Mouse (Mus musculus) embryonic facial prominence, embryonic 14.5 days (tissue): Measurements from ENCODE around the gene Psd4. TPM values are rescaled to one million over a fixed set of nuclear protein-coding genes. Genes with fewer than 3 reads are reported as not detected.

Experiments used
- ATAC-seq: fragments of 200-750 bp; cut with Nextera tagmentation; 2 replicates; pipeline ENCODE4 v1.8.0; 2017; ENCODE audit warnings: low read depth, moderate number of reproducible peaks, moderate TSS enrichment
- DNase-seq: peaks from one replicate; pipeline ENCODE4 v3.0.0-alpha.2; 2015; ENCODE audit warnings: low spot score
- H3K27ac ChIP-seq: fragments of 300-500 bp; sonication (generic); replicated peaks from 2 replicates; pipeline ENCODE4 v1.5.1; 2014; ENCODE audit warnings: low read depth, mild to moderate bottlenecking, low read length, moderate library complexity
- H3K27me3 ChIP-seq: fragments of 300-500 bp; sonication (generic); replicated peaks from 2 replicates; pipeline ENCODE4 v1.6.1; 2014; ENCODE audit warnings: low read length; ENCODE audit not compliant: control insufficient read depth, insufficient read depth
- H3K36me3 ChIP-seq: fragments of 300-500 bp; sonication (generic); 2 replicates; pipeline ENCODE4 v1.6.1; 2014; ENCODE audit warnings: low read length, mixed read lengths; ENCODE audit not compliant: control insufficient read depth, insufficient read depth
- H3K4me1 ChIP-seq: fragments of 300-500 bp; sonication (generic); 2 replicates; pipeline ENCODE4 v1.6.1; 2014; ENCODE audit warnings: antibody characterized with exemption, low read length; ENCODE audit not compliant: control insufficient read depth, insufficient read depth
- H3K4me2 ChIP-seq: fragments of 300-500 bp; sonication (generic); 2 replicates; pipeline ENCODE4 v1.6.1; 2014; ENCODE audit warnings: low read depth, mild to moderate bottlenecking, low read length, moderate library complexity, mixed read lengths
- H3K4me3 ChIP-seq: fragments of 300-500 bp; sonication (generic); 2 replicates; pipeline ENCODE4 v1.5.1; 2014; ENCODE audit warnings: low read depth, mild to moderate bottlenecking, low read length
- H3K9ac ChIP-seq: fragments of 300-500 bp; sonication (generic); 2 replicates; pipeline ENCODE4 v1.6.1; 2014; ENCODE audit warnings: low read depth, mild to moderate bottlenecking, low read length, moderate library complexity, mixed read lengths
- H3K9me3 ChIP-seq: fragments of 300-500 bp; sonication (generic); 2 replicates; pipeline ENCODE4 v1.6.1; 2016; ENCODE audit warnings: low read length; ENCODE audit not compliant: control insufficient read depth
- WGBS: fragments of 180-500 bp; shearing (Covaris S2); extraction: QIAGEN DNeasy Blood & Tissue Kit; methylation state at CpG from one replicate; pipeline ENCODE4 v1.1.7; 2014; 5-methylcytosine and 5-hydroxymethylcytosine counted together
- polyA plus RNA-seq: library from polyadenylated mRNA; unstranded; fragments of >200 nt; fragmentation: Nextera tagmentation; extraction: Ambion mirVana; gene quantifications from 2 replicates; pipeline ENCODE4 v1.2.1, GENCODE M21; 2014

The Psd4 gene
- polyA plus RNA-seq, 1 experiment from 2014 or later: 2.4 TPM

DNA sequence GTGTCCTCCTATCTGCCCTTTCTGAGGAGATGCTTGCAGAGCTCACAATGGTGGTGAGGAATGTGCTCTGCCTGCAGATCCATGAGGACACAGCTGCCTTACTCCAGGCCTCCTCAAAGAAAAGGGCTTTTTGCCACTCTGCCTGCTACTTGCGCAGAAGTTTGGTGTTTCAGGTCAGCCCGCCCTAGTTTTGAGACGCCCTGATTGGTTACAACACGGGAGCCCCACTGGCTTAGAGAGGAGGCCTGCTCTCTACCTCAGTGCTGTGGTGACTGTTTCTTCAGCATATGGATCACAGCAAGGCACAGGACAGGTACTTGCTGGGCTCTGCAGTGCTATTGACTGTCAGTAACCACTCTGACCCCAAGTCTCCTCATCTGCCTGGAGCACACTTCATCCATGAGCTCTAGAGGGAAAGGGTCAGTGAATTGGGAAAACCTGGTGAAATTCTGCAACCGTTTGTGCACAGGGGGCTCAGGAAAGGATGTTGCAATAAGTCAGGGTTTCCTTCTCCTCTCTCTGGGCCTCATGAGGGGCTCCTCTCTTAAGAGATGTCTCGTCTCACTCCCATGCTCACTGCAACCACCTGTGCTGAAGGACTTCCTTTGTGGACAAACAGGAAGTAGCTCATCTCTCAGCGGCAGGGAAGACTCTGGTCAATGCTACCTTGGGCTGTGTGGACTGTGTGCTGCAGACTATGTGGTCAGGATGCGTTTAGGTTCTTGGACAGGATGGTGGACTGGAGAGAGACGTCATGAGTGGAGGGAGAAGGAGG, 15.3 kb downstream of the Psd4 start:
- Histone ChIP-seq H3K4me1 (no peaks in the 10 kb centered on the region), H3K4me3 (no peak overlapping the region), H3K27ac (no peak overlapping the region), H3K36me3 (no peaks in the 10 kb centered on the region), H3K9ac (no peak overlapping the region), H3K4me2 (no peak overlapping the region), H3K27me3 (no peaks in the 10 kb centered on the region), H3K9me3 (no peaks in the 10 kb centered on the region)
- ATAC-seq (no peak), DNase-seq (no peak)
- WGBS: 70% methylated on average over 9 of the region's 9 CpGs

DNA sequence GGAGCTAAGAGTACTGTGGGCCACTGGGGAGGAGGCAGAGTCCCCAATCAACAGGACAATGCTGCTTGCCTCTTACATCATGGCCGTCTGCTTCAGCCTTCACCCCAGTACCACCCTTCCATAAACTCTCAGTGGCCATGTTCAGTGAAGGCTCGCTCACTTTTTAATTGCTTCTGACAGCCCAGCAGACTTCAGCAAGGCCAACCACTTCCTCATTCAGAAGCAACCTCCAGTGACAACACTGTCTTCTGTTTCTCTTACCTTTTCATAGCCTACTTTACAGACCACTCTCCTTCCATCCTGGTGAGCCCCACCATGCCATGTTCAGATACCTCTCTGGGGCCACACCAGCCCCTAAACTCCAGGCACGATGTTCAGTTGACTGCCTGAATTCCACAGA, 16.3 kb downstream of the Psd4 start:
- Histone ChIP-seq H3K36me3 (no peaks in the 10 kb centered on the region), H3K4me2 (no peak overlapping the region), H3K27me3 (no peaks in the 10 kb centered on the region), H3K4me1 (no peaks in the 10 kb centered on the region), H3K27ac (no peak overlapping the region), H3K9me3 (no peaks in the 10 kb centered on the region), H3K4me3 (no peak overlapping the region), H3K9ac (no peak overlapping the region)
- no peak for DNase-seq
- 73% methylated on average over 3 of the region's 3 CpGs for WGBS
- ATAC-seq: no peak

DNA sequence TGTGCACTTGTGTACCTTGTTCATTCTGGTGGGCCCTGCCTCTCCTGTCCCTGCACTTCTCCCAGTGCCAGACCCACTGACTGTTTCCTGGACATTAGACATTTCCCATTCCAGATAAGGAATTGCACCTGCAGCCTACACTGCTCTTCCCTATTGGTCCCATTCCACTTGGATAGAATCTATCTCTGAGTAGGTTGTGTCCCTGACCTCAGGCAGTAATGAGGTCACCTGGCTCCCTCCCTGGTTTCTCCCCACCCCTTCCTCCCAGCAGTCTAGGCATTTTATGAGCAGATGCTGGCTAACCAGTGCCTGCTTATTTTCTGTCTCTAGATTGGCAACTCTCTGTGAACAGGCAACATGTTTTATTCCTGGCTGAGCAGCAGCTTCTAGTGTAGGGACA, 17.0 kb downstream of the Psd4 start:
- DNase-seq: no peak
- no peak for ATAC-seq
- Histone ChIP-seq H3K27ac (no peak overlapping the region), H3K36me3 (no peaks in the 10 kb centered on the region), H3K4me1 (no peaks in the 10 kb centered on the region), H3K4me3 (no peak overlapping the region), H3K4me2 (no peak overlapping the region), H3K27me3 (no peaks in the 10 kb centered on the region), H3K9ac (no peak overlapping the region), H3K9me3 (no peaks in the 10 kb centered on the region)

DNA sequence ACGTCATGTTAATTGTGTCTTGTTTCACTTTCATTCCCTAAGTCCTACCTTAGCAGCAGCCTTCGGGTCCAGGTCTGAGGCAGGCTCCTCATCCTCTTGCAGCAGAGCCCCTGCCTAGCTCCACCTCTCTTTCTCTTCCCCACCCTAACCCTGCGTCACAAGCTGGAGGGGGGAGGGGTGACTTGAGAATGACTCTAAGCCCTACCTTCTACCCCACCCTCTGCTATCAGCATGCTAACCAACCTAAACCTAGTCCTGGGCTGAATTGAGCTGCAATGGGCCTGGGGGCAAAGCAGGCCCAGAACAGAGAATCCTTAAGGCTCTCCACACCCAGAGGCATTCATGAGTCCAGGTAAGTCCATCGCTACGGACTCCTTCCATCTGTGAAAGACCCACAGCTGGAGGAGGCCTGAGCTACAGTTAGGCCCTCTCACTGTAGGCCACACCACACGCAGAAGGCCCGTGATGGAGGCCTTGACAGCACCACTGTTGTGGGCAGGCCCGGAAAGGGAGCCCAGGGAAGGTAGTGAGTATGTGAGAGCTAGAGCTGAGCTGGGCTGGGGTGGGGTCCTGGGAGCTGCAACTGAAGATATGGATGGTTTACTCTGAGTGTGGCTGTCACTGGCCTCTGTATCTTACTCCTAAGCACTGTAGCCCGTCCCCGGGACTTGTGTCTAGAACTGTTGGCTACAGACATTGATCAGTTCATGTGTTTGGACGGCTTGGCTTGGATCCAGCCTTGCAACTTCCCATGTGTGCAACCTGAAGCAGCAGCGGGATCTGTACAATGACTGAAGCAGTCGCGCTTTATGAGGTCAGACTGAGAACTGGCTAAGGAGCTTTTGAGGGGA, 18.0 kb downstream of the Psd4 start:
- no peak for ATAC-seq
- WGBS: 76% methylated on average over 14 of the region's 14 CpGs

GRCm38 (mm10) chr2:24386158-24386963, 19.0 kb downstream of the Psd4 start:
- ATAC-seq (no peak), DNase-seq (no peak)
- Histone ChIP-seq H3K9me3 (no peaks in the 10 kb centered on the region), H3K4me1 (no peaks in the 10 kb centered on the region), H3K27ac (no peak overlapping the region), H3K9ac (no peak overlapping the region), H3K36me3 (no peaks in the 10 kb centered on the region), H3K27me3 (no peaks in the 10 kb centered on the region), H3K4me3 (no peak overlapping the region), H3K4me2 (no peak overlapping the region)
- 79% methylated on average over 21 of the region's 21 CpGs for WGBS

More for the DNA sequence above, 18.0 kb downstream of the Psd4 start:
- Histone ChIP-seq H3K9me3 (no peaks in the 10 kb centered on the region), H3K27ac (no peak overlapping the region), H3K4me1 (no peaks in the 10 kb centered on the region), H3K9ac (no peak overlapping the region), H3K4me2 (no peak overlapping the region), H3K36me3 (no peaks in the 10 kb centered on the region), H3K4me3 (no peak overlapping the region), H3K27me3 (no peaks in the 10 kb centered on the region)
- no peak for DNase-seq

GRCm38 (mm10) chr2:24386964-24387320, 19.6 kb downstream of the Psd4 start:
- WGBS: 88% methylated on average over 2 of the region's 2 CpGs

GRCm38 (mm10) chr2:24387361-24388283, 20.2 kb downstream of the Psd4 start:
- no peaks in the 10 kb centered on the region for H3K27me3 ChIP-seq
- DNase-seq: no peak
- H3K4me2 ChIP-seq: no peak overlapping the region
- no peak for ATAC-seq
- no peak overlapping the region for H3K27ac ChIP-seq
- no peaks in the 10 kb centered on the region for H3K4me1 ChIP-seq
- H3K36me3 ChIP-seq: no peaks in the 10 kb centered on the region
- H3K9me3 ChIP-seq: no peaks in the 10 kb centered on the region
- WGBS: 84% methylated on average over 4 of the region's 4 CpGs
- no peak overlapping the region for H3K9ac ChIP-seq
- no peak overlapping the region for H3K4me3 ChIP-seq

More at GRCm38 (mm10) chr2:24386964-24387320, 19.6 kb downstream of the Psd4 start:
- H3K36me3 ChIP-seq: no peaks in the 10 kb centered on the region
- H3K4me2 ChIP-seq: no peak overlapping the region
- H3K27ac ChIP-seq: no peak overlapping the region
- H3K9me3 ChIP-seq: no peaks in the 10 kb centered on the region
- ATAC-seq: no peak
- DNase-seq: no peak
- H3K9ac ChIP-seq: no peak overlapping the region
- no peak overlapping the region for H3K4me3 ChIP-seq
- H3K4me1 ChIP-seq: no peaks in the 10 kb centered on the region
- no peaks in the 10 kb centered on the region for H3K27me3 ChIP-seq

DNA sequence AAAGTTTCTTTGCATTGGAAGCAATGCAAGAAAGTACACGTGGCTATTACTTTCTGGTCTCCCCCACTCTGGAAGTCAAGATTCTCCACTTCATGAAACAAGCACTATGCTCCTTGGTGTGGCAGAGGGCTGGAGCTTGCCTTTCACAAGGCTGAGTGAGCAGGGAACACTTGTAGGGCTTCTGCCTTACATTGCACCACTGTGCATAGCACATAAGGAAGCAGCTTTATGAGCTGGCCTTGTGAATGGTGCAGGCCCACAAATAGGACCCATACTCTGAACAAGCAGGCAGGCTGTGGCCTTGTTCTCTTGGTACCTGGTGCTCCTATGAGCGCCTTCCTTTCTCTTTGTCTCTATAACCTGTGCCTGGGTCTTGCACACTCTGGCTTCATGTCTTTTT, 25.9 kb downstream of the Psd4 start:
- Histone ChIP-seq H3K36me3 (no peaks in the 10 kb centered on the region), H3K27ac (no peak overlapping the region), H3K4me2 (no peak overlapping the region), H3K4me1 (no peaks in the 10 kb centered on the region), H3K27me3 (no peaks in the 10 kb centered on the region), H3K4me3 (no peak overlapping the region), H3K9me3 (no peaks in the 10 kb centered on the region), H3K9ac (no peak overlapping the region)
- 65% methylated on average over 2 of the region's 2 CpGs for WGBS
- ATAC-seq: no peak
- DNase-seq: no peak
